Mouse (Mus musculus): ENCODE measurements around the gene Lrrc57. TPM values are rescaled to one million over a fixed set of nuclear protein-coding genes. Genes with fewer than 3 reads are reported as not detected.

The Lrrc57 gene
- total RNA-seq, 2 experiments from 2014 or later, result 11.5 to 12.0 TPM

Other genes with a start within 250 kb of the Lrrc57 start
- gene Ganc, start 205.6 kb downstream of the Lrrc57 start, total RNA-seq (2021), result 10 to 100 TPM; 29.1 to 30.8 TPM
- 10 to 100 TPM; 36.4 to 40.4 TPM for gene Tmem87a, start 205.4 kb downstream of the Lrrc57 start, total RNA-seq (2021)
- gene Capn3, start 153.5 kb downstream of the Lrrc57 start, total RNA-seq (2021), result 10 to 100 TPM; 92.4 to 94.1 TPM
- gene Zfp106, start 45.7 kb downstream of the Lrrc57 start, total RNA-seq (2021), result 100 to 1,000 TPM; 222 to 256 TPM
- gene Snap23, start 41.8 kb downstream of the Lrrc57 start, total RNA-seq (2021), result 10 to 100 TPM; 43.9 to 56.8 TPM
- gene Haus2, start 137 bp downstream of the Lrrc57 start, total RNA-seq (2021), result 1 to 10 TPM; 8.2 TPM
- gene Stard9, start 19.6 kb upstream of the Lrrc57 start, total RNA-seq (2021), result 10 to 100 TPM; 12.5 to 21.5 TPM
- 1 to 10 TPM; 8.1 to 9.8 TPM for gene Cdan1, start 240.6 kb upstream of the Lrrc57 start, total RNA-seq (2021)
- 10 to 100 TPM in 1 of 2 experiments, 1 to 10 TPM in 1; 8.6 to 12.5 TPM for gene Ttbk2, start 241.1 kb upstream of the Lrrc57 start, total RNA-seq (2021)